Mouse (Mus musculus) heart, adult 2 months (tissue): ENCODE measurements at regions not wholly inside any gene's neighbourhood (a gene's known extent, or its start where the extent isn't known, plus 50 kb on each side); places are given as distances from the start of the nearest gene placed in this dataset.

Experiments
- CTCF ChIP-seq: fragments of 200-600 bp; IDR thresholded peaks from 2 replicates; pipeline ENCODE4 v1.8.1; 2022; ENCODE audit warnings: antibody characterized with exemption, mild to moderate bottlenecking, moderate library complexity
- POLR2A ChIP-seq: fragments of 200-500 bp; IDR thresholded peaks from 2 replicates; pipeline ENCODE4 v1.6.1; 2011; ENCODE audit warnings: mild to moderate bottlenecking, low read depth, low read length, control low read depth; ENCODE audit not compliant: insufficient read depth

GRCm38 (mm10) chr4:10124252-10124651 lies 750.0 kb upstream of the 2610301B20Rik start:
- TF ChIP-seq CTCF (no peak), POLR2A (no peak)
